Mouse (Mus musculus) midbrain, embryonic 15.5 days (tissue): Measurements from ENCODE around the gene Efcab8. TPM values are rescaled to one million over a fixed set of nuclear protein-coding genes. Genes with fewer than 3 reads are reported as not detected.
"Not testable (repeated sequence)": the region's sequence is repeated elsewhere in the genome, so short reads cannot be mapped to it uniquely, and the experiment has no call there.

Source experiments
- ATAC-seq: fragments of 200-750 bp; cut with Nextera tagmentation; replicated peaks from 2 replicates; pipeline ENCODE4 v1.8.0; 2017; ENCODE audit warnings: moderate TSS enrichment
- H3K27ac ChIP-seq: fragments of 300-500 bp; sonication (generic); 2 replicates; pipeline ENCODE4 v1.5.1; 2015; ENCODE audit warnings: mild to moderate bottlenecking, inconsistent platforms
- H3K27me3 ChIP-seq: fragments of 300-500 bp; sonication (generic); replicated peaks from 2 replicates; pipeline ENCODE4 v1.6.1; 2015; ENCODE audit warnings: inconsistent platforms
- H3K36me3 ChIP-seq: fragments of 300-500 bp; sonication (generic); replicated peaks from 2 replicates; pipeline ENCODE4 v1.6.1; 2015; ENCODE audit warnings: inconsistent platforms
- H3K4me1 ChIP-seq: fragments of 300-500 bp; sonication (generic); 2 replicates; pipeline ENCODE4 v1.6.1; 2015; ENCODE audit warnings: inconsistent platforms
- H3K4me2 ChIP-seq: fragments of 300-500 bp; sonication (generic); 2 replicates; pipeline ENCODE4 v1.6.1; 2015; ENCODE audit warnings: inconsistent platforms, mild to moderate bottlenecking, moderate library complexity
- H3K4me3 ChIP-seq: fragments of 300-500 bp; sonication (generic); 2 replicates; pipeline ENCODE4 v1.5.1; 2015; ENCODE audit warnings: mild to moderate bottlenecking, inconsistent platforms
- H3K9ac ChIP-seq: fragments of 300-500 bp; sonication (generic); 2 replicates; pipeline ENCODE4 v1.6.1; 2015; ENCODE audit warnings: mild to moderate bottlenecking, inconsistent platforms
- H3K9me3 ChIP-seq: fragments of 300-500 bp; sonication (generic); 2 replicates; pipeline ENCODE4 v1.6.1; 2016; ENCODE audit warnings: inconsistent platforms
- WGBS: fragments of 180-500 bp; shearing (Covaris S2); methylation state at CpG from one replicate; pipeline ENCODE4 v1.1.7; 2015; ENCODE audit warnings: mixed read lengths; 5-methylcytosine and 5-hydroxymethylcytosine counted together
- polyA plus RNA-seq: library from polyadenylated mRNA; unstranded; fragments of >200 nt; fragmentation: Nextera tagmentation; extraction: Ambion mirVana; gene quantifications from 2 replicates; pipeline ENCODE4 v1.2.1, GENCODE M21; 2015

Gene Efcab8
- polyA plus RNA-seq, 1 experiment from 2014 or later = 0.04 TPM

GRCm38 (mm10) chr2:153781181-153781580, 1.4 kb downstream of the Efcab8 start:
- Histone ChIP-seq H3K9me3 (no peaks in the 10 kb centered on the region), H3K27ac (no peak overlapping the region), H3K4me3 (no peak overlapping the region), H3K27me3 (no peaks in the 10 kb centered on the region), H3K4me1 (peaks cover 6% of the 10 kb centered on the region), H3K4me2 (no peak overlapping the region), H3K36me3 (no peaks in the 10 kb centered on the region), H3K9ac (no peak overlapping the region)
- WGBS = 85% methylated on average over 4 of the region's 4 CpGs
- no peak for ATAC-seq

- WGBS = 87% methylated on average over 2 of the region's 2 CpGs
- ATAC-seq = no peak
- no peak overlapping the region for H3K4me3 ChIP-seq
- H3K4me2 ChIP-seq = no peak overlapping the region
- no peak overlapping the region for H3K9ac ChIP-seq
- H3K9me3 ChIP-seq = no peaks in the 10 kb centered on the region
- H3K4me1 ChIP-seq = no peaks in the 10 kb centered on the region
- no peaks in the 10 kb centered on the region for H3K27me3 ChIP-seq
- no peaks in the 10 kb centered on the region for H3K36me3 ChIP-seq
- H3K27ac ChIP-seq = no peak overlapping the region
These were observed 4.9 kb downstream of the Efcab8 start for GRCm38 (mm10) chr2:153784668-153785067.

GRCm38 (mm10) chr2:153793366-153793765, 13.6 kb downstream of the Efcab8 start:
- Histone ChIP-seq H3K27ac (no peak overlapping the region), H3K4me3 (no peak overlapping the region), H3K9me3 (no peaks in the 10 kb centered on the region), H3K4me2 (no peak overlapping the region), H3K9ac (no peak overlapping the region), H3K4me1 (no peaks in the 10 kb centered on the region), H3K27me3 (no peaks in the 10 kb centered on the region), H3K36me3 (no peaks in the 10 kb centered on the region)
- no peak for ATAC-seq

- H3K9me3 ChIP-seq = no peaks in the 10 kb centered on the region
- no peaks in the 10 kb centered on the region for H3K36me3 ChIP-seq
- no peaks in the 10 kb centered on the region for H3K4me1 ChIP-seq
- H3K9ac ChIP-seq = no peak overlapping the region
- no peak overlapping the region for H3K4me2 ChIP-seq
- H3K27me3 ChIP-seq = no peaks in the 10 kb centered on the region
- no peak for ATAC-seq
- 65% methylated on average over 5 of the region's 5 CpGs for WGBS
- H3K4me3 ChIP-seq = no peak overlapping the region
- H3K27ac ChIP-seq = no peak overlapping the region
These were observed 15.4 kb downstream of the Efcab8 start for GRCm38 (mm10) chr2:153795090-153795489.

GRCm38 (mm10) chr2:153807464-153807863, 27.7 kb downstream of the Efcab8 start:
- H3K4me2 ChIP-seq, H3K9ac ChIP-seq, H3K27ac ChIP-seq, ATAC-seq, H3K36me3 ChIP-seq, H3K4me1 ChIP-seq, H3K27me3 ChIP-seq, H3K9me3 ChIP-seq, H3K4me3 ChIP-seq: not testable (repeated sequence)

GRCm38 (mm10) chr2:153808146-153808545, 28.4 kb downstream of the Efcab8 start:
- Histone ChIP-seq H3K4me3 (no peak overlapping the region), H3K27me3 (no peaks in the 10 kb centered on the region), H3K36me3 (no peaks in the 10 kb centered on the region), H3K9me3 (no peaks in the 10 kb centered on the region), H3K4me1 (no peaks in the 10 kb centered on the region), H3K4me2 (no peak overlapping the region), H3K9ac (no peak overlapping the region), H3K27ac (no peak overlapping the region)
- WGBS = 68% methylated on average over 8 of the region's 8 CpGs
- ATAC-seq = no peak

- Histone ChIP-seq H3K27me3 (no peaks in the 10 kb centered on the region), H3K4me2 (no peak overlapping the region), H3K9ac (no peak overlapping the region), H3K4me3 (no peak overlapping the region), H3K4me1 (no peaks in the 10 kb centered on the region), H3K9me3 (no peaks in the 10 kb centered on the region), H3K36me3 (no peaks in the 10 kb centered on the region), H3K27ac (no peak overlapping the region)
- ATAC-seq = no peak
- 85% methylated on average over 6 of the region's 6 CpGs for WGBS
These were observed 29.1 kb downstream of the Efcab8 start for GRCm38 (mm10) chr2:153808841-153809240.

- no peak overlapping the region for H3K4me2 ChIP-seq
- H3K27me3 ChIP-seq = no peaks in the 10 kb centered on the region
- no peaks in the 10 kb centered on the region for H3K4me1 ChIP-seq
- WGBS = 81% methylated on average over 3 of the region's 3 CpGs
- H3K9ac ChIP-seq = no peak overlapping the region
- no peaks in the 10 kb centered on the region for H3K9me3 ChIP-seq
- H3K36me3 ChIP-seq = no peaks in the 10 kb centered on the region
- H3K27ac ChIP-seq = no peak overlapping the region
- ATAC-seq = no peak
- no peak overlapping the region for H3K4me3 ChIP-seq
These were observed 30.2 kb downstream of the Efcab8 start for GRCm38 (mm10) chr2:153809921-153810320.

GRCm38 (mm10) chr2:153822005-153822543, 42.3 kb downstream of the Efcab8 start:
- H3K9ac ChIP-seq = no peak overlapping the region
- H3K4me1 ChIP-seq = no peaks in the 10 kb centered on the region
- H3K4me2 ChIP-seq = no peak overlapping the region
- ATAC-seq = no peak
- H3K4me3 ChIP-seq = no peak overlapping the region
- 93% methylated on average over 2 of the region's 2 CpGs for WGBS
- H3K9me3 ChIP-seq = no peaks in the 10 kb centered on the region
- H3K27ac ChIP-seq = no peak overlapping the region
- no peaks in the 10 kb centered on the region for H3K27me3 ChIP-seq
- H3K36me3 ChIP-seq = no peaks in the 10 kb centered on the region

- Histone ChIP-seq H3K4me1 (no peaks in the 10 kb centered on the region), H3K36me3 (no peaks in the 10 kb centered on the region), H3K4me3 (no peak overlapping the region), H3K27ac (no peak overlapping the region), H3K27me3 (no peaks in the 10 kb centered on the region), H3K4me2 (no peak overlapping the region), H3K9ac (no peak overlapping the region), H3K9me3 (no peaks in the 10 kb centered on the region)
- ATAC-seq = no peak
- 71% methylated on average over 6 of the region's 6 CpGs for WGBS
These were observed 44.9 kb downstream of the Efcab8 start for GRCm38 (mm10) chr2:153824593-153824992.

- H3K9me3 ChIP-seq, H3K4me3 ChIP-seq, H3K4me1 ChIP-seq, ATAC-seq, H3K36me3 ChIP-seq, H3K9ac ChIP-seq, H3K27ac ChIP-seq, H3K4me2 ChIP-seq, H3K27me3 ChIP-seq: not testable (repeated sequence)
- 72% methylated on average over 32 of the region's 32 CpGs for WGBS
These were observed 46.2 kb downstream of the Efcab8 start for GRCm38 (mm10) chr2:153825900-153826299.

GRCm38 (mm10) chr2:153827171-153827830, 47.6 kb downstream of the Efcab8 start:
- Histone ChIP-seq H3K27me3 (no peaks in the 10 kb centered on the region), H3K27ac (no peak overlapping the region), H3K9ac (no peak overlapping the region), H3K36me3 (no peaks in the 10 kb centered on the region), H3K4me2 (no peak overlapping the region), H3K4me3 (no peak overlapping the region), H3K4me1 (no peaks in the 10 kb centered on the region), H3K9me3 (no peaks in the 10 kb centered on the region)
- 89% methylated on average over 8 of the region's 8 CpGs for WGBS
- no peak for ATAC-seq

- Histone ChIP-seq H3K9ac (no peak overlapping the region), H3K27ac (no peak overlapping the region), H3K9me3 (no peaks in the 10 kb centered on the region), H3K27me3 (no peaks in the 10 kb centered on the region), H3K4me3 (no peak overlapping the region), H3K36me3 (no peaks in the 10 kb centered on the region), H3K4me2 (no peak overlapping the region), H3K4me1 (no peaks in the 10 kb centered on the region)
- ATAC-seq = no peak
- 90% methylated on average over 7 of the region's 7 CpGs for WGBS
These were observed 49.0 kb downstream of the Efcab8 start for GRCm38 (mm10) chr2:153828704-153829103.
